Mouse (Mus musculus): ENCODE measurements at regions not wholly inside any gene's neighbourhood (a gene's known extent, or its start where the extent isn't known, plus 50 kb on each side); places are given as distances from the start of the nearest gene placed in this dataset.

- ATAC-seq (ENCODE audit: low FRiP score) (no peak), DNase-seq (ENCODE audit: low spot score) (no peak)
- Histone ChIP-seq H3K9me3 (ENCODE audit: control insufficient read depth, low read length) (no peaks in the 10 kb centered on the region), H3K4me1 (replicated peaks; ENCODE audit: control insufficient read depth, insufficient read depth, low read length) (no peaks in the 10 kb centered on the region; the same call in 1 of the 2 replicates), H3K36me3 (replicated peaks; ENCODE audit: control insufficient read depth, insufficient read depth) (no peaks in the 10 kb centered on the region), H3K27me3 (ENCODE audit: control insufficient read depth, insufficient read depth, low read length) (no peaks in the 10 kb centered on the region), H3K27ac (no peak overlapping the region), H3K9ac (no peak overlapping the region), H3K4me3 (replicated peaks; ENCODE audit: low read length) (no peak overlapping the region), H3K4me2 (replicated peaks) (no peak overlapping the region)
- WGBS = 92% methylated on average over 12 of the region's 12 CpGs
Measured at GRCm38 (mm10) chr17:84008035-84008681, 160.4 kb upstream of the Haao start.

- H3K4me1 ChIP-seq (replicated peaks; ENCODE audit: control insufficient read depth, insufficient read depth, low read length) = no peaks in the 10 kb centered on the region; the same call in 1 of the 2 replicates
- H3K9ac ChIP-seq = no peak overlapping the region
- ATAC-seq (ENCODE audit: low FRiP score) (no peak), DNase-seq (ENCODE audit: low spot score) (no peak)
- no peaks in the 10 kb centered on the region for H3K36me3 ChIP-seq (replicated peaks; ENCODE audit: control insufficient read depth, insufficient read depth)
- H3K4me3 ChIP-seq (replicated peaks; ENCODE audit: low read length) = no peak overlapping the region
- WGBS = 94% methylated on average over 9 of the region's 9 CpGs
- no peaks in the 10 kb centered on the region for H3K9me3 ChIP-seq (ENCODE audit: control insufficient read depth, low read length)
- H3K4me2 ChIP-seq (replicated peaks) = no peak overlapping the region
- no peaks in the 10 kb centered on the region for H3K27me3 ChIP-seq (ENCODE audit: control insufficient read depth, insufficient read depth, low read length)
- no peak overlapping the region for H3K27ac ChIP-seq
Measured at GRCm38 (mm10) chr17:84006748-84007147, 159.0 kb upstream of the Haao start.

- no peaks in the 10 kb centered on the region for H3K36me3 ChIP-seq (replicated peaks; ENCODE audit: control insufficient read depth, insufficient read depth)
- no peak for DNase-seq (ENCODE audit: low spot score)
- no peaks in the 10 kb centered on the region for H3K9me3 ChIP-seq (ENCODE audit: control insufficient read depth, low read length)
- H3K4me1 ChIP-seq (replicated peaks; ENCODE audit: control insufficient read depth, insufficient read depth, low read length) = no peaks in the 10 kb centered on the region; the same call in 1 of the 2 replicates
- ATAC-seq (ENCODE audit: low FRiP score) = no peak
- H3K27ac ChIP-seq = no peak overlapping the region
- no peak overlapping the region for H3K4me2 ChIP-seq (replicated peaks)
- no peak overlapping the region for H3K9ac ChIP-seq
- H3K27me3 ChIP-seq (ENCODE audit: control insufficient read depth, insufficient read depth, low read length) = no peaks in the 10 kb centered on the region
- WGBS = 35% methylated on average over 6 of the region's 6 CpGs
- H3K4me3 ChIP-seq (replicated peaks; ENCODE audit: low read length) = no peak overlapping the region
Measured at GRCm38 (mm10) chr17:84004237-84004636, 156.5 kb upstream of the Haao start.

DNA sequence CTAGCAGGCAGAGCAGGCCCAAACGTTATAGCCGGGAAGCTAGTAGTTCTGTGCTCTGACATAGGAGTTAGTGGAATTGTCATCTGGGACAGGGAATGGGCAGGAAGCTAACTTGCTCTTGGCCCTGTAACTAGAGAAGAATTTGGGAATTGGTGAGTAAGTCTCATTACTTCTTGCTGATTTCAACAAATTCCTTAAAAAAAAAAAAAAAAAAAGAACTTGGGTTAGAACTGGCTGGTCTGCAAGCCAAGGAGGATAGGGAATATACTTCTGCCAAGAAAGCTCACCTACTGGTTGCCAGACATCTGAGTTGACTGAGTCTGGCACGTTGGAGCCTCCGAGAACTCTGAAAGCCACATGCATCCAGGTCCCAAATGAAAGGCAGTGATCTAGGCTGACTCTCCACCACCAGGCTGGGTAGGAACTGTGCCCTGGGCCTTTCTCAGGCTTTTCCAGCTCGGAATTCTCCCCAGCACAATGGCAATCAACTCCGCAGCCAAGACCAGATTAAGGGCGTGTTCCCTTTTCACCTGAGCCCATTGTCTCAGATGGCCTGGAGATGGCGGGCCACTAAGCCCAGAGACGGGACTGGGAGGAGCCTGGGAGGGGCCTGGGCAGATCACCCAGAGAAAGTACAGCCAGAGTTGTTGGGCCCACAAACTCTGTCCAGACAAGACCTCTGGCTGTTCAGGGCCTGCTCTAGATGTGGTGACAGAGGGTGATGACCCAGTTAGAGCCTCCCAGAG is 155.9 kb upstream of the Haao start:
- WGBS = 42% methylated on average over 9 of the region's 9 CpGs
- Histone ChIP-seq H3K27ac (no peak overlapping the region), H3K4me3 (replicated peaks; ENCODE audit: low read length) (no peak overlapping the region), H3K4me1 (replicated peaks; ENCODE audit: control insufficient read depth, insufficient read depth, low read length) (no peaks in the 10 kb centered on the region; the same call in 1 of the 2 replicates), H3K36me3 (replicated peaks; ENCODE audit: control insufficient read depth, insufficient read depth) (no peaks in the 10 kb centered on the region), H3K9me3 (ENCODE audit: control insufficient read depth, low read length) (no peaks in the 10 kb centered on the region), H3K4me2 (replicated peaks) (no peak overlapping the region), H3K9ac (no peak overlapping the region), H3K27me3 (ENCODE audit: control insufficient read depth, insufficient read depth, low read length) (no peaks in the 10 kb centered on the region)
- DNase-seq (ENCODE audit: low spot score) = no peak
- ATAC-seq (ENCODE audit: low FRiP score) = no peak

GRCm38 (mm10) chr17:84002939-84003338 is 155.2 kb upstream of the Haao start:
- WGBS = 93% methylated on average over 6 of the region's 6 CpGs
- H3K9ac ChIP-seq = no peak overlapping the region
- ATAC-seq (ENCODE audit: low FRiP score) (no peak), DNase-seq (ENCODE audit: low spot score) (no peak)
- no peaks in the 10 kb centered on the region for H3K36me3 ChIP-seq (replicated peaks; ENCODE audit: control insufficient read depth, insufficient read depth)
- no peak overlapping the region for H3K4me2 ChIP-seq (replicated peaks)
- no peaks in the 10 kb centered on the region; the same call in 1 of the 2 replicates for H3K4me1 ChIP-seq (replicated peaks; ENCODE audit: control insufficient read depth, insufficient read depth, low read length)
- H3K4me3 ChIP-seq (replicated peaks; ENCODE audit: low read length) = no peak overlapping the region
- no peak overlapping the region for H3K27ac ChIP-seq
- no peaks in the 10 kb centered on the region for H3K9me3 ChIP-seq (ENCODE audit: control insufficient read depth, low read length)
- H3K27me3 ChIP-seq (ENCODE audit: control insufficient read depth, insufficient read depth, low read length) = no peaks in the 10 kb centered on the region

DNA sequence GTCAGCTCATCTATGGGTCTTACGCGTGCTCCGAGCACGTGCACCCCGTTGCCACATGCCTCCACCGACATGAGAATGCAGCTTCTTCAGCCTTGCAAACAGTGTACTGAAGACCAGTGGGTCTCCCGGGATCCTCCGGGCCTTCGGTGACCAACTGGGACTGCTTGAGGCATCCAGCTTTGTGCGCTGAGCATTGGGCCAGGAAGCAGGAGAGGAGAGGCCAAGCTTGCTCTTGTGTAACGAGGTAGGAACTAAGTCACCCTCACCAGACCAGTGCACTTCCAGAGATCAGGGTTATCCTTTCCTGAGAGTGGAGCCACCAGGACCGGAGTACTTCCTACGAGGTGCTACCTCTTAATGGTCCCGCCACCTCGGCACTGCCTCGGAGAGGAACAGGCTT is 154.6 kb upstream of the Haao start:
- WGBS = 96% methylated on average over 16 of the region's 16 CpGs
- ATAC-seq (ENCODE audit: low FRiP score) = no peak
- H3K27me3 ChIP-seq (ENCODE audit: control insufficient read depth, insufficient read depth, low read length) = no peaks in the 10 kb centered on the region

DNA sequence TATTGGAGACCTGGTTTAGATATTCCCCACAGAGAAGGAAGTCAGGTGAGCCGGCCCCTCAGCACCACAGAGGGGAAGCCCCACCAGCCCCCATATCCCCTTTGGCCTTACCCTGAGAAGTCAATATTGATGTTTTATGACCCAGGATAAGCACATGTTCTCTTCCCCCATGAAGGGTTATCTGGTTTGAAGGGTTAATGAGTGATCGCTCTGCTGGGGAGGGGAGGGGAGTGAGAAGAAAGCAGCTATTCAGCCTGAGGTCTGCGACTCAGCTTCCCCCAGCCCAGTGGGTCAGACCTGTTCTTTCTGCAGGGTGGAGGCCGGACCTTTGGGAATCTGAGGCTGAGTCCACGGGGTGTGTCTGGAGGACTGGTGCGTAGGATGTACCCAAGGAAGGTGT is 152.4 kb upstream of the Haao start:
- WGBS = 67% methylated on average over 6 of the region's 6 CpGs
- H3K4me3 ChIP-seq (replicated peaks; ENCODE audit: low read length) = no peak overlapping the region
- H3K9me3 ChIP-seq (ENCODE audit: control insufficient read depth, low read length) = no peaks in the 10 kb centered on the region
- H3K27ac ChIP-seq = no peak overlapping the region
- ATAC-seq (ENCODE audit: low FRiP score) (no peak), DNase-seq (ENCODE audit: low spot score) (no peak)
- H3K27me3 ChIP-seq (ENCODE audit: control insufficient read depth, insufficient read depth, low read length) = no peaks in the 10 kb centered on the region
- no peak overlapping the region for H3K4me2 ChIP-seq (replicated peaks)
- H3K4me1 ChIP-seq (replicated peaks; ENCODE audit: control insufficient read depth, insufficient read depth, low read length) = no peaks in the 10 kb centered on the region; the same call in 1 of the 2 replicates
- H3K36me3 ChIP-seq (replicated peaks; ENCODE audit: control insufficient read depth, insufficient read depth) = no peaks in the 10 kb centered on the region
- H3K9ac ChIP-seq = no peak overlapping the region

More for the DNA sequence above, 154.6 kb upstream of the Haao start:
- H3K27ac ChIP-seq = no peak overlapping the region
- no peak overlapping the region for H3K4me3 ChIP-seq (replicated peaks; ENCODE audit: low read length)
- no peak for DNase-seq (ENCODE audit: low spot score)
- no peaks in the 10 kb centered on the region for H3K9me3 ChIP-seq (ENCODE audit: control insufficient read depth, low read length)
- no peak overlapping the region for H3K9ac ChIP-seq
- no peaks in the 10 kb centered on the region for H3K36me3 ChIP-seq (replicated peaks; ENCODE audit: control insufficient read depth, insufficient read depth)
- H3K4me1 ChIP-seq (replicated peaks; ENCODE audit: control insufficient read depth, insufficient read depth, low read length) = no peaks in the 10 kb centered on the region; the same call in 1 of the 2 replicates
- no peak overlapping the region for H3K4me2 ChIP-seq (replicated peaks)

GRCm38 (mm10) chr17:83998972-83999545 is 151.3 kb upstream of the Haao start:
- no peak for DNase-seq (ENCODE audit: low spot score)
- ATAC-seq (ENCODE audit: low FRiP score) = no peak

GRCm38 (mm10) chr17:83998341-83998740 is 150.6 kb upstream of the Haao start:
- Histone ChIP-seq H3K27ac (no peak overlapping the region), H3K9me3 (ENCODE audit: control insufficient read depth, low read length) (no peaks in the 10 kb centered on the region), H3K36me3 (replicated peaks; ENCODE audit: control insufficient read depth, insufficient read depth) (no peaks in the 10 kb centered on the region), H3K9ac (no peak overlapping the region), H3K4me1 (replicated peaks; ENCODE audit: control insufficient read depth, insufficient read depth, low read length) (no peaks in the 10 kb centered on the region), H3K4me2 (replicated peaks) (no peak overlapping the region), H3K4me3 (replicated peaks; ENCODE audit: low read length) (no peak overlapping the region), H3K27me3 (ENCODE audit: control insufficient read depth, insufficient read depth, low read length) (no peaks in the 10 kb centered on the region)
- WGBS = 94% methylated on average over 7 of the region's 7 CpGs
- DNase-seq (ENCODE audit: low spot score) = no peak
- no peak for ATAC-seq (ENCODE audit: low FRiP score)

More at GRCm38 (mm10) chr17:83998972-83999545, 151.3 kb upstream of the Haao start:
- no peak overlapping the region for H3K27ac ChIP-seq
- H3K27me3 ChIP-seq (ENCODE audit: control insufficient read depth, insufficient read depth, low read length) = no peaks in the 10 kb centered on the region
- no peak overlapping the region for H3K9ac ChIP-seq
- H3K4me3 ChIP-seq (replicated peaks; ENCODE audit: low read length) = no peak overlapping the region
- 78% methylated on average over 10 of the region's 10 CpGs for WGBS
- no peaks in the 10 kb centered on the region for H3K9me3 ChIP-seq (ENCODE audit: control insufficient read depth, low read length)
- no peaks in the 10 kb centered on the region for H3K4me1 ChIP-seq (replicated peaks; ENCODE audit: control insufficient read depth, insufficient read depth, low read length)
- H3K36me3 ChIP-seq (replicated peaks; ENCODE audit: control insufficient read depth, insufficient read depth) = no peaks in the 10 kb centered on the region
- H3K4me2 ChIP-seq (replicated peaks) = no peak overlapping the region
